Mouse (Mus musculus): ENCODE measurements at regions not wholly inside any gene's neighbourhood (a gene's known extent, or its start where the extent isn't known, plus 50 kb on each side); places are given as distances from the start of the nearest gene placed in this dataset.
"Not testable (repeated sequence)": the region's sequence is repeated elsewhere in the genome, so short reads cannot be mapped to it uniquely, and the experiment has no call there.

DNA sequence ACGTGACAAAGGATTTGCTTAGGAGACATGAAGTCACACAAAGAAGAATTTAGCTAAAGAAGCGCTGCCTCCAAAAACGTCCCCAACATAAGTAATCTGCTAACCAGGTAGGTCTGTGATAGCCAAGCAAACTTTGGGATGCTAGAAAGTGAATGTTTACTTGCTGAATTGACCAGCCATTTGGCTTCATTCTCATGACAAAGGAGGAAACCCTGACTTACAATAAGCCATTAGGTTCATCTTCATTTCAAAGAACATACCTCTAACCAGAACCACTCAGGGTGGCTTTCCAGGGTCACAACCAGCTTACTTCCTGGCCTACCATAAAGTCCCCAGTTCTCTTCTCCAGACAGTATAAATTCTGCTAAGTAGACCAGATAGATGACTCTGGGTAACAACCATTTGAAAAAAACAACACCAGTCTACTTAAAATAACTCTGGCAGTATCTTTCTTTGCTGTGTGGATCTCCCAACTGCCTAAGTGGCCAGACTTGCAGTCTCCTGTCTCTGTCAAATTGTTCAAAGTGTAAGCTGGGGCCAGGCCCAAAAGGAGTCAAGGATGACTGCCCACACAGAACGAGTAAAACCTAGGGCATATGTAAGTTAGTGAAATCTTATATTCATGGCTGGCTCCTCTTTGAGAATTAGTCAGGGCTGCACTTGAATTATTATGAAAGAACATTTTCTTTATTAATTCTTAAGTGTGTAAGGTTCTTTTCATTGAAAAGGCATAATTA is 61.4 kb upstream of the Chd2 start:
- 61% methylated on average over 4 of the region's 4 CpGs for WGBS
- no peak for ATAC-seq (replicated peaks)
- H3K9me3 ChIP-seq: no peaks in the 10 kb centered on the region

DNA sequence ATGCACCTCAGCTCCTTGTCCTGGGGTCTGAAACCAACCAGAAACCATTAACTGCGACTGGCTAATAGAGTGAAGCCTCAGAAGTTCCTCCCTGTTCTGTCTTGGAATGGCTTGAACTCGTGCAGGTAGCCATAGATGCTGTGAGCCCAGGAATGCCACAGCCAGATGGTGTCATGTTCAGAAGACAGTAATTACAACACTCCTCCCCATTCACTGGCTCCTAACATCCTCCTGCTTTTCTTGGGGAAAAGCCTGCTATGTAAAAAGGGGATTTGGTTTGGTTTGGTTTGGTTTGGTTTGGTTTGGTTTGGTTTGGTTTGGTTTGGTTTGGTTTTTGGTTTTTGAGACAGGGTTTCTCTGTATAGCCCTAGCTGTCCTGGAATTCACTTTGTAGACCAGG is 59.7 kb upstream of the Chd2 start:
- H3K9ac ChIP-seq (replicated peaks): no peak overlapping the region
- H3K36me3 ChIP-seq: no peaks in the 10 kb centered on the region
- no peaks in the 10 kb centered on the region for H3K27me3 ChIP-seq
- H3K9me3 ChIP-seq: no peaks in the 10 kb centered on the region
- peaks cover 14% of the 10 kb centered on the region for H3K4me1 ChIP-seq
- no peak overlapping the region for H3K4me2 ChIP-seq (replicated peaks)
- no peak for ATAC-seq (replicated peaks)
- 70% methylated on average over 2 of the region's 2 CpGs for WGBS
- no peak overlapping the region for H3K4me3 ChIP-seq
- H3K27ac ChIP-seq (replicated peaks): no peak overlapping the region

More for the DNA sequence above, 61.4 kb upstream of the Chd2 start:
- H3K4me3 ChIP-seq: no peak overlapping the region
- H3K9ac ChIP-seq (replicated peaks): no peak overlapping the region
- H3K27ac ChIP-seq (replicated peaks): no peak overlapping the region
- peaks cover 9% of the 10 kb centered on the region for H3K4me1 ChIP-seq
- no peaks in the 10 kb centered on the region for H3K27me3 ChIP-seq
- H3K36me3 ChIP-seq: no peaks in the 10 kb centered on the region
- H3K4me2 ChIP-seq (replicated peaks): no peak overlapping the region

- Histone ChIP-seq H3K9ac (replicated peaks) (no peak overlapping the region), H3K4me2 (replicated peaks) (no peak overlapping the region)
- WGBS: 97% methylated on average over 1 of the region's 1 CpGs
These were observed 59.1 kb upstream of the Chd2 start for GRCm38 (mm10) chr7:73600776-73601175.

DNA sequence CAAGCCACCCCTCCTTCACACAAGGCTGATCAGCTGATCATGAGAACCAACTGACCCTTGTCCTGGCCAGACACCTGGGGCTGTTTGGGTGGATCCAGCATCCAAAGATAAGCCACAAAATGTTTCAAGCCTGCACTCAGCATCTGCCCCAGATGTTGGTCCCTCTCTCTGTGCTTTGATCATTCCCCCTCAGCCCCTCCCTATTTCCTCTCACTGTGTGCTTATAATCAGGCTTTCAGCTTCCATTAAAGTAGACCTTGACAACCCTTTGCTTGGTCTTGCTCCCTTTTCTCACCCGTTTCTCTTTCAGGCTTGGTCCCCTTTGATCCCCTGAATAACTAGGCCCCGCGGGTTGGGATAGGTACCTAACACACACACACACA is 58.4 kb upstream of the Chd2 start:
- not testable (repeated sequence) for H3K27me3 ChIP-seq; H3K4me3 ChIP-seq; ATAC-seq (replicated peaks); H3K36me3 ChIP-seq; H3K9ac ChIP-seq (replicated peaks); H3K27ac ChIP-seq (replicated peaks); H3K9me3 ChIP-seq; H3K4me2 ChIP-seq (replicated peaks)
- H3K4me1 ChIP-seq: peaks cover 27% of the 10 kb centered on the region
- 71% methylated on average over 3 of the region's 3 CpGs for WGBS

More at GRCm38 (mm10) chr7:73600776-73601175, 59.1 kb upstream of the Chd2 start:
- ATAC-seq (replicated peaks): no peak
- Histone ChIP-seq H3K27ac (replicated peaks) (no peak overlapping the region), H3K27me3 (no peaks in the 10 kb centered on the region), H3K4me1 (peaks cover 20% of the 10 kb centered on the region), H3K36me3 (no peaks in the 10 kb centered on the region), H3K4me3 (no peak overlapping the region), H3K9me3 (no peaks in the 10 kb centered on the region)

GRCm38 (mm10) chr7:73599354-73600002 is 57.8 kb upstream of the Chd2 start:
- no peaks in the 10 kb centered on the region for H3K9me3 ChIP-seq
- no peaks in the 10 kb centered on the region for H3K36me3 ChIP-seq
- H3K4me2 ChIP-seq (replicated peaks): no peak overlapping the region
- no peak overlapping the region for H3K4me3 ChIP-seq
- 92% methylated on average over 9 of the region's 9 CpGs for WGBS
- no peak for ATAC-seq (replicated peaks)
- no peaks in the 10 kb centered on the region for H3K27me3 ChIP-seq
- H3K9ac ChIP-seq (replicated peaks): no peak overlapping the region
- no peak overlapping the region for H3K27ac ChIP-seq (replicated peaks)
- H3K4me1 ChIP-seq: peaks cover 31% of the 10 kb centered on the region

GRCm38 (mm10) chr7:73597968-73598367 is 56.3 kb upstream of the Chd2 start:
- no peak for ATAC-seq (replicated peaks)
- Histone ChIP-seq H3K27me3 (no peaks in the 10 kb centered on the region), H3K27ac (replicated peaks) (no peak overlapping the region), H3K9me3 (no peaks in the 10 kb centered on the region), H3K4me2 (replicated peaks) (no peak overlapping the region), H3K36me3 (no peaks in the 10 kb centered on the region), H3K4me3 (no peak overlapping the region), H3K4me1 (peaks cover 36% of the 10 kb centered on the region), H3K9ac (replicated peaks) (no peak overlapping the region)
- 79% methylated on average over 5 of the region's 5 CpGs for WGBS

GRCm38 (mm10) chr7:73596866-73597840 is 55.5 kb upstream of the Chd2 start:
- no peak overlapping the region for H3K9ac ChIP-seq (replicated peaks)
- WGBS: 40% methylated on average over 11 of the region's 11 CpGs
- no peak for ATAC-seq (replicated peaks)

DNA sequence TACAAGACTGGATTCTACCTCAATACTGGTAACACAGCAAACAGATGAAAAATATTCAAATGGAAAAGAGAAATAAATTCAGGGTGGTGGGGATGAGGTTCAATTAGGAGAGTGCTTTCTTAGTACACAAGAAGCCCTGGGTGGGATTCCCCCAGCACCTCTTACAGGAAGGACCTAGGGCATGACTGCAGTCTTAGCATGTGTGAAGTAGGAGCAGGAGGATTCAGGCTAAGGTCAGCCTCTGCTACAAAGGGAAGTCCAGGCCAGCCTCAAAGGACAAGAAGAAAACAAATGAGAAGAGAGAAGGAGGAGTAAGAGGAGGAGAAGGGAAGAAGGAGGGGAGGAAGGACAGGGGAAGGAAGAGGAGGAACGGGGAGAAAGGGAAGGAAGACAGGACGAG is 54.8 kb upstream of the Chd2 start:
- Histone ChIP-seq H3K27ac (replicated peaks) (peak overlapping the region; percentile 89; the same call in 1 of the 2 replicates), H3K9ac (replicated peaks) (no peak overlapping the region)

More at GRCm38 (mm10) chr7:73596866-73597840, 55.5 kb upstream of the Chd2 start:
- peaks cover 36% of the 10 kb centered on the region for H3K4me1 ChIP-seq
- no peaks in the 10 kb centered on the region for H3K9me3 ChIP-seq
- no peak overlapping the region for H3K4me3 ChIP-seq
- H3K4me2 ChIP-seq (replicated peaks): no peak overlapping the region
- no peaks in the 10 kb centered on the region for H3K36me3 ChIP-seq
- peak overlapping the region; percentile 25; the same call in 1 of the 2 replicates for H3K27ac ChIP-seq (replicated peaks)
- H3K27me3 ChIP-seq: no peaks in the 10 kb centered on the region

DNA sequence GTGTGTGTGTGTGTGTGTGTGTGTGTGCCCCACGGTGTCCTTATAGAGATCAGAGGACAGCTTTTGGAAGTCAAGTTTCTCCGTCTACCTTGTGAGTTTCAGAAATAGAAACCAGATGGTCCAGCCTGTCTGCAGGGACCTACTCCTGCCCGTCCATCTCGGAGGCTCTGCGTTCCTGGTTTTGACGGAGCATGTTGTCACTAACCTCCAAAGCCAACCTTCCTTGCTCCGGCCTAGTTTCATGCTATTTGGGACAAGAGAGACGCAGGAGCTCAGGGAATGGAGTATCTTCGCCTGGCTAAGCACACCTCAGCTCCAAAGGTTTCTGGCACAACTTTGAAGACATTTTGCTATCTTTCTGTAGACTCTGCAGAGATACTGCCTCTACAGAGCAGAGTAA is 54.2 kb upstream of the Chd2 start:
- no peak; the same call in 1 of the 2 replicates for ATAC-seq (replicated peaks)
- whole genome bisulfite sequencing: 39% methylated on average over 9 of the region's 9 CpGs
- Histone ChIP-seq H3K4me1 (peaks cover 36% of the 10 kb centered on the region), H3K9me3 (no peaks in the 10 kb centered on the region), H3K9ac (replicated peaks) (no peak overlapping the region), H3K4me2 (replicated peaks) (peak overlapping the region; percentile 50), H3K27ac (replicated peaks) (peak overlapping the region; percentile 89), H3K27me3 (no peaks in the 10 kb centered on the region), H3K36me3 (no peaks in the 10 kb centered on the region), H3K4me3 (no peak overlapping the region)

More for the DNA sequence above, 54.8 kb upstream of the Chd2 start:
- WGBS: 47% methylated on average over 2 of the region's 2 CpGs
- no peak overlapping the region for H3K4me2 ChIP-seq (replicated peaks)
- peaks cover 36% of the 10 kb centered on the region for H3K4me1 ChIP-seq
- H3K4me3 ChIP-seq: no peak overlapping the region
- H3K36me3 ChIP-seq: no peaks in the 10 kb centered on the region
- no peaks in the 10 kb centered on the region for H3K27me3 ChIP-seq
- no peaks in the 10 kb centered on the region for H3K9me3 ChIP-seq
- ATAC-seq (replicated peaks): no peak

DNA sequence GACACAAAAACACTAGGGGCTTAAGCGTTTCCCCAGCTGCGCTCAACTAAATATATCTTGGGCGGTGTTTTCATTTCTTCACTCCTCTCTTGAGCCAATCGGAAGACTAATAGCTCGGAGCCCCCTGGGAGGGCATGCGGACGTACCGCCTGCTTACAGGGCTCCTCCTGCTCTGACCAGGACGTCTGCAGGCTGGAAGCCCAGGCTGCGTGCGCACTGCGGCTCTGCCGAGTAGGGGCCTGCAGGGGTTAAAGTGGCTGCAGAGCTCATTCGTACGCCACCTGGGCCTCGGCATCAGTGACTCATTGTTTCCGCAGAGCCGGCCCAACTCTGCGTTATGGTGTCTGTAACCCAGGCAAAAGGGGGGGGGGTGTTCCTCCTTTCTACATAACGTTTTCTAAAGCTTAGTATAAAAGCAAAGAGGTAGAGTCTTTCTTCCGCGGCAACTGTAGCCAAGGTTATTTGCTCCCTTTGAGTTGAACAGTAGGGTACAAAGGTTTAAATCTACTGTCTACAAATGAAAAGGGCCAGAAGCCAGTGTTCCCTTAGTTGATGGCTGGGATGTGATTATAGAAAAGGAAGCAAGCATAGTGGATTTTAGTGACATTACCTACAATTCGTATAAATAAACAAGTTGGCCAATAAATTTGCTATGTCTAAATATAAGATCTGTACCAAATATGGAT is 53.7 kb upstream of the Chd2 start:
- peak; percentile 98 for ATAC-seq (replicated peaks)

DNA sequence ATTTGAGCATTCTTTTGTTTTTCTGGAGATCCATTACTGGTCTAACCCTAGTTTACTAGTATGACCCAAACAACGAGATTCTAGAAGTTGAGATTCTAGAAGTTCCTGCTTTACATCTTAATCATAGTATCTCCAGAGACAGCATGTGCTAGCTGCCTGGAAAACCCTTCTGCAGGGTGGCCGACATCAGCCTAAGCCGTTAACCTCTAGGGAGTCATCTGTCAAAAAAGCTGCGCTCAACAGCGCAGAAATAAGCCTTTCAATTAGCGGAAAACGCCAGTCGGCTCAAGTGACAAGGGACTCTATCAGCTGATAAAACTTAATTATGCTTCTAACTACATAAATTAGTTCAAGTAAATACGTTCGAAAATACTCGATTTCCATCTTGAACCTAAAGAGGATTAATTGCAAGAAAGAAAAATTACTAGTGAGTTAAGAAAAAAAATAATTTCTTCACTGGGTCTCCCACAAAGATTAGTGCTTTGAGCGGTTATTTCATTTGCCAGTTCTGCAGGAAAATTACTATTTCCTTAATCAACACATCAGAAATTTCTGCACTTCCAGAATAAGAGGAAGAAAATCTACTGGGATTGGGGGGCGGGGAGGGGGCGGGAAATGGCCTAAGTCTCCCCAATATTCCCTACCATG is 53.0 kb upstream of the Chd2 start:
- H3K27ac ChIP-seq (replicated peaks): peak overlapping the region; percentile 89
- 1% methylated on average over 14 of the region's 14 CpGs for WGBS
- ATAC-seq (replicated peaks): no peak

More for the DNA sequence above, 53.7 kb upstream of the Chd2 start:
- Histone ChIP-seq H3K4me1 (peaks cover 36% of the 10 kb centered on the region), H3K9me3 (no peaks in the 10 kb centered on the region), H3K9ac (replicated peaks) (peak overlapping the region; percentile 39), H3K4me2 (replicated peaks) (peak overlapping the region; percentile 50), H3K4me3 (peak overlapping the region; percentile 30), H3K36me3 (no peaks in the 10 kb centered on the region), H3K27me3 (no peaks in the 10 kb centered on the region), H3K27ac (replicated peaks) (peak overlapping the region; percentile 89)
- WGBS: 2% methylated on average over 23 of the region's 23 CpGs

More for the DNA sequence above, 53.0 kb upstream of the Chd2 start:
- no peaks in the 10 kb centered on the region for H3K9me3 ChIP-seq
- peak overlapping the region; percentile 50 for H3K4me2 ChIP-seq (replicated peaks)
- peaks cover 37% of the 10 kb centered on the region for H3K4me1 ChIP-seq
- peak overlapping the region; percentile 30 for H3K4me3 ChIP-seq
- no peaks in the 10 kb centered on the region for H3K27me3 ChIP-seq
- peak overlapping the region; percentile 39 for H3K9ac ChIP-seq (replicated peaks)
- no peaks in the 10 kb centered on the region for H3K36me3 ChIP-seq

Measured in forebrain, embryonic 15.5 days (tissue).